Mouse (Mus musculus) liver, embryonic 11.5 days (tissue): ENCODE data around the gene Trim2. TPM values are rescaled to one million over a fixed set of nuclear protein-coding genes. Genes with fewer than 3 reads are reported as not detected.

ENCODE experiments used
- ATAC-seq: fragments of 200-750 bp; cut with Nextera tagmentation; replicated peaks from 2 replicates; pipeline ENCODE4 v1.8.0; 2017; ENCODE audit warnings: moderate number of reproducible peaks, mild to moderate bottlenecking, moderate TSS enrichment, moderate library complexity; ENCODE audit not compliant: low FRiP score
- DNase-seq: peaks from one replicate; pipeline ENCODE4 v3.0.0-alpha.2; 2017; ENCODE audit warnings: low spot score
- H3K27ac ChIP-seq: fragments of 300-500 bp; sonication (generic); 2 replicates; pipeline ENCODE4 v1.5.1; 2014; ENCODE audit warnings: mild to moderate bottlenecking, low read depth, low read length, control low read depth
- H3K27me3 ChIP-seq: fragments of 300-500 bp; sonication (generic); replicated peaks from 2 replicates; pipeline ENCODE4 v1.6.1; 2014; ENCODE audit warnings: low read length, mixed read lengths; ENCODE audit not compliant: control insufficient read depth, insufficient read depth
- H3K36me3 ChIP-seq: fragments of 300-500 bp; sonication (generic); 2 replicates; pipeline ENCODE4 v1.6.1; 2014; ENCODE audit warnings: mild to moderate bottlenecking, low read length, moderate library complexity, mixed read lengths; ENCODE audit not compliant: control insufficient read depth, insufficient read depth
- H3K4me1 ChIP-seq: fragments of 300-500 bp; sonication (generic); replicated peaks from 2 replicates; pipeline ENCODE4 v1.6.1; 2014; ENCODE audit warnings: low read length, mixed read lengths; ENCODE audit not compliant: control insufficient read depth, insufficient read depth
- H3K4me2 ChIP-seq: fragments of 300-500 bp; sonication (generic); 2 replicates; pipeline ENCODE4 v1.6.1; 2014; ENCODE audit warnings: mild to moderate bottlenecking, control low read depth, moderate library complexity
- H3K4me3 ChIP-seq: fragments of 300-500 bp; sonication (generic); 2 replicates; pipeline ENCODE4 v1.5.1; 2014; ENCODE audit warnings: low read depth, low read length, control low read depth
- H3K9ac ChIP-seq: fragments of 300-500 bp; sonication (generic); 2 replicates; pipeline ENCODE4 v1.6.1; 2014; ENCODE audit warnings: low read depth, low read length, control low read depth
- H3K9me3 ChIP-seq: fragments of 300-500 bp; sonication (generic); 2 replicates; pipeline ENCODE4 v1.6.1; 2016; ENCODE audit warnings: low read length, inconsistent platforms, mixed read lengths; ENCODE audit not compliant: control insufficient read depth
- WGBS: fragments of 180-500 bp; shearing (Covaris S2); extraction: QIAGEN DNeasy Blood & Tissue Kit; methylation state at CpG from one replicate; pipeline ENCODE4 v1.1.7; 2014; 5-methylcytosine and 5-hydroxymethylcytosine counted together
- polyA plus RNA-seq: library from polyadenylated mRNA; unstranded; fragments of >200 nt; fragmentation: Nextera tagmentation; extraction: Ambion mirVana; gene quantifications from 2 replicates; pipeline ENCODE4 v1.2.1, GENCODE M21; 2014

Trim2 gene
- polyA plus RNA-seq, 1 experiment from 2014 or later = 8.2 TPM

DNA sequence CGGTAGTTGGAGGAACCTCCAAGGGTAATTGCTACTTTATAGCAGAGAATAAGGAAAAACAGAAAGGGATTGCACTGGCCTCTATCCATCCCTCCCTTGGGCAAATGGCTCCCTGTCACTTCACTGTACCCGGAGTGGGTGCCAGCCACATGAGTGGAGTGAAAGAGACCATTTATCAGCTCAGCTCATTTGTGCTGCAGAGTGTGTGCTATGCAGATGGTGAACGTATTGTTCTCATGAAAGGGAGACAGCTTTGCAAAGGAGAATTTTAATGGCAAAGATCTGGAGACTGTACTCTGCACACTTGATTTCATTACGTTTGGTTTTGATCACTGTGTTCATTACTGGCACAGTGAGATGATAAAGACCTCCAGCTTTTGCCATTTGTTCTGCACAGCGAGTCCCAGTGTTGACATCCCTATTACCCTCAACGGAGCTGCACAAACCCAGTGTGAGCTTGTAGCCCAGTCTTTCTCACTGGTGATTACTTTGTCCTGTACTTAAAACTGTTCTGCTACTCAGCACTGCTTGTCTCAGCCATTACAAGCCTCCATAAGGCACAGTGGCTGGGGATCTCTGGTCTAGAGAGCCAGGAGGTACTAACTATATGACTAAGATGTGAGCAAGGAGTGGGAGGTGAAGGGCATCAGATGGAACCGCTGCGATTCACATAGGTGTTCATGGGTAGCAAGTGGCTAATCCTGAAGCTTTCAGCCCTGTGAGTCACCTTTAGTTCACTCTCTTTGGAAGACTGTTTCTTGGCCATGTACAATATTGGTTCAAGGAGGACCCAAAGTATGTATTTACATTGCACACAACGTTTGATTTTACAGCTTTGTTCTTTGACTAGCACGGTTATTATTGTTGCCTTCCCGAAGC is 53.7 kb downstream of the Trim2 start:
- no peaks in the 10 kb centered on the region for H3K36me3 ChIP-seq
- no peaks in the 10 kb centered on the region for H3K9me3 ChIP-seq
- H3K27ac ChIP-seq = no peak overlapping the region
- WGBS = 82% methylated on average over 11 of the region's 11 CpGs
- peaks cover 4% of the 10 kb centered on the region; the same call in 1 of the 2 replicates for H3K4me1 ChIP-seq
- no peak overlapping the region for H3K9ac ChIP-seq
- no peak for DNase-seq
- no peak overlapping the region for H3K4me2 ChIP-seq
- ATAC-seq = no peak
- peaks cover 7% of the 10 kb centered on the region for H3K27me3 ChIP-seq
- H3K4me3 ChIP-seq = no peak overlapping the region

- no peak overlapping the region for H3K4me2 ChIP-seq
- H3K9me3 ChIP-seq = no peaks in the 10 kb centered on the region
- H3K4me3 ChIP-seq = no peak overlapping the region
- peaks cover 5% of the 10 kb centered on the region for H3K27me3 ChIP-seq
- ATAC-seq = no peak
- no peak overlapping the region for H3K9ac ChIP-seq
- WGBS = 81% methylated on average over 4 of the region's 4 CpGs
- 0 out of 2 replicates have a peak, but pooled peaks cover 3% of the 10 kb centered on the region for H3K4me1 ChIP-seq
- no peak overlapping the region for H3K27ac ChIP-seq
- DNase-seq = no peak
- no peaks in the 10 kb centered on the region for H3K36me3 ChIP-seq
Measured at GRCm38 (mm10) chr3:84251721-84252120, 55.0 kb downstream of the Trim2 start.

- no peak overlapping the region for H3K4me2 ChIP-seq
- H3K4me3 ChIP-seq = no peak overlapping the region
- peaks cover 2% of the 10 kb centered on the region; the same call in 1 of the 2 replicates for H3K27me3 ChIP-seq
- ATAC-seq (no peak), DNase-seq (no peak)
- H3K27ac ChIP-seq = no peak overlapping the region
- H3K9me3 ChIP-seq = no peaks in the 10 kb centered on the region
- no peaks in the 10 kb centered on the region for H3K36me3 ChIP-seq
- H3K4me1 ChIP-seq = 0 out of 2 replicates have a peak, but pooled peaks cover 3% of the 10 kb centered on the region
- no peak overlapping the region for H3K9ac ChIP-seq
- WGBS = 85% methylated on average over 7 of the region's 7 CpGs
Measured at GRCm38 (mm10) chr3:84250275-84250674, 56.4 kb downstream of the Trim2 start.

DNA sequence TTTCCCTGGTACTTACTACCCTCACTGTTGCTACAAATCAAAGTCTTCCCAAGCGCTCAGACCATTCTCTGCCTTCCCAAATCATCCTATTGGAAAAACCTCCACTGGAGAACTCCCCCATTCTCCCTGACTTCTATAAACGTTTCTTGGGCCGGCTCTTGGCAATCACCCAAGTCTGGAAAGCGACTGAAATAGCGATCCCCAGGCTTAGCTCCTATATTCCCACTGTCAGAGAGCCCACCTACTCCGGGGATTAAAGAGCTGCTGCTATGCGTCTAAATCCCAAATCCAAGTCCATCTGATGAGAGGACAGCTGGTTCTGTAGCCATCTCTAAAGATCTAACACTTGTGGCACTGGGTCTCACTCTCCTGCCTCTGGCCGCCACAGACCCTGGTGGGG is 58.9 kb downstream of the Trim2 start:
- Histone ChIP-seq H3K4me2 (no peak overlapping the region), H3K27ac (no peak overlapping the region), H3K4me3 (no peak overlapping the region), H3K27me3 (0 out of 2 replicates have a peak, but pooled peaks cover 1% of the 10 kb centered on the region), H3K4me1 (no peaks in the 10 kb centered on the region), H3K36me3 (no peaks in the 10 kb centered on the region), H3K9me3 (no peaks in the 10 kb centered on the region), H3K9ac (no peak overlapping the region)
- WGBS = 67% methylated on average over 8 of the region's 8 CpGs
- no peak for DNase-seq
- no peak for ATAC-seq

DNA sequence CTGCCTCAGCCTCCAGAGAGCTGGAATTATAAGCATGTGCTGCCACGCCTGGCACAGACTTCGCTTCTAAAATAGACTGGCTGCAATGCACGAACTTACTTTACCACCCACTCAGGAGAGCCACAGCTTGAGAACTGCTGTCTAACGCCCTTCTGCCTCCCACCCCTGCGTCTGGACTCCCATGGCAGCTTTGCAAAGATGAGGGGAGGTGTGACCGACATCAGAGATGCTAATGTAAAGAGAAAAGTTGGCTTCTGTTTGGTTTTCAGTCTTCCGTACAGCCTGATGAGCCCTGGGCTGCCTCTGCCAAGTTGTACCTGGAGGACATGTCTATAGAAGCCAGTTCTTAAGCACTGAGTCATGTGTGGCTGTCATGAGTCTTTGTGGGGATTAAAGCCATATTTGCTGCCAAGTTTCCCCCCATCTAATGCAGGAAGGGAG is 60.2 kb downstream of the Trim2 start:
- H3K27me3 ChIP-seq = no peaks in the 10 kb centered on the region
- 77% methylated on average over 7 of the region's 7 CpGs for WGBS
- no peak for ATAC-seq

DNA sequence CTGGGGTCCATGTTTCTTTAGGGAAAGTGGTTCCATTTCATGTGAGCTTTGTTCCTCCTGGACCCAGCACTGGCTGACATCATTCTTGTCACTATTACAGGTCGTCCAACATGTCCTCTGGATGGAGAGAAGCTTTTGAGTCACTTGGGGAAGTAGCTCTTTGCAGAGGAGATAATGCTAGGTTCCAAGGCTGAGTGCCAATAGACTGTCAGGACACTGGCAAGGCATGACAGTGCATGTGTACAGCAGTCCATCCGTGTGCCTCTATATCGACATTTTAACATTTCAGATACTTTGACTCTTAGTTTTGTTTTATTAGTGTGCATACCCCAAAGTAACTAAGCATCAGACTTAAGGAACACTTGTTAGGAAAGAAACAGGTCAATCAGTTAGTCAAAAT is 63.6 kb downstream of the Trim2 start:
- Histone ChIP-seq H3K27me3 (no peaks in the 10 kb centered on the region), H3K9me3 (no peaks in the 10 kb centered on the region), H3K27ac (no peak overlapping the region), H3K4me3 (no peak overlapping the region), H3K36me3 (no peaks in the 10 kb centered on the region), H3K4me1 (no peaks in the 10 kb centered on the region), H3K4me2 (no peak overlapping the region), H3K9ac (no peak overlapping the region)
- WGBS = 76% methylated on average over 3 of the region's 3 CpGs
- ATAC-seq = no peak
- DNase-seq = no peak

More for the DNA sequence above, 60.2 kb downstream of the Trim2 start:
- H3K9ac ChIP-seq = no peak overlapping the region
- no peak overlapping the region for H3K4me3 ChIP-seq
- H3K36me3 ChIP-seq = no peaks in the 10 kb centered on the region
- H3K27ac ChIP-seq = no peak overlapping the region
- DNase-seq = no peak
- no peak overlapping the region for H3K4me2 ChIP-seq
- H3K9me3 ChIP-seq = no peaks in the 10 kb centered on the region
- H3K4me1 ChIP-seq = no peaks in the 10 kb centered on the region

DNA sequence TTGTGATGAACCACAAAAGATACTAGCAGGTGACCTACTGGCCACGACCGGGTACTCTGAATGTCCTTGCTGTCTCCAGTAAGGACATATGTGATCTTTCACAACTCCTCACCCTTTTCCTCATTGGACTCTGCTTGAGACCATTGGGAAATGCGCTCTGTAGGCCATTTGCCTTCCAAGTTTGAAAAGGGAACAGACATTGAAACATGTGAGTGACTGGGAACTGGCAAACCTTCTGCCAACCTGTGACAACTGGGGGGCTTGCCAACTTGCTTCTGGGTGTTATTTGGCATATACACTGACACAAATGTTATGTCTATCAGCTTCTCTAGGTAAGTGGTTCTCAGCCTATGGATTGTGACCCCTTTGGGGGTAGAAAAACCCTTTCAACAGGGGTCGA is 64.2 kb downstream of the Trim2 start:
- ATAC-seq (no peak), DNase-seq (no peak)
- Histone ChIP-seq H3K4me3 (no peak overlapping the region), H3K9ac (no peak overlapping the region), H3K36me3 (no peaks in the 10 kb centered on the region), H3K27me3 (no peaks in the 10 kb centered on the region), H3K4me2 (no peak overlapping the region), H3K4me1 (no peaks in the 10 kb centered on the region), H3K27ac (no peak overlapping the region), H3K9me3 (no peaks in the 10 kb centered on the region)
- 76% methylated on average over 4 of the region's 4 CpGs for WGBS

DNA sequence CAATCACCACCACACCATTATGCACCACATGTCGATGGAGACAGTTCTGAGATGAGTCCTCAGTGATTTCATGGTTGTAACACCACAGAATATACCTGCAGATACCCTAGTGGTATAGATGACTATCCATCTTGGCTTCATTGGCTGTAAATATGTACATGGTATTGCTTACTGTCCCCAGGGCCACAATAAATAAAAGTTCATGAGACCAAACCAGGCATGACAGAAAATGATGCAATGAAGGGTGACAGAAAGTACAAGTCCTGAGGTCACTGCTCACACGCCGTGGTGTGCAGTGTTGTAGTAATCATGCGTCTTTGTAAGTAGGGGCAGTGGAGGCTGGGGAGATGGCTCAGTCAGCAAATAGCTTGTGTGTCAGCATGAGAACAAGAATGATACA is 65.6 kb downstream of the Trim2 start:
- 90% methylated on average over 4 of the region's 4 CpGs for WGBS

More for the DNA sequence above, 65.6 kb downstream of the Trim2 start:
- no peaks in the 10 kb centered on the region for H3K36me3 ChIP-seq
- H3K4me3 ChIP-seq = no peak overlapping the region
- no peak for ATAC-seq
- H3K27me3 ChIP-seq = no peaks in the 10 kb centered on the region
- no peaks in the 10 kb centered on the region for H3K4me1 ChIP-seq
- no peak overlapping the region for H3K9ac ChIP-seq
- no peak overlapping the region for H3K27ac ChIP-seq
- no peak for DNase-seq
- H3K9me3 ChIP-seq = no peaks in the 10 kb centered on the region
- no peak overlapping the region for H3K4me2 ChIP-seq
